ENCODE assay signal across 8 mouse cellular contexts in genomic region chr9:65346476-65347111, GRCm38 (mm10). TPM values are rescaled to one million over a fixed set of nuclear protein-coding genes. Genes with fewer than 3 reads are reported as not detected.
A peak's percentile ranks its signal among the peaks of the same experiment; 100 is the strongest.
DNase-seq lines count a peak whose midpoint lies in the region; ATAC-seq and TF ChIP-seq lines count a peak whose summit lies in the region.

No protein-coding gene starts in this region.

- H3K4me2 ChIP-seq in lung, embryonic 15.5 days, result peak overlapping the region; percentile 77

- intact Hi-C loops in heart, postnatal 25 days (cut with DNase I), result no loop called here

- H3K4me1 ChIP-seq in ES-E14 (ENCODE audit: control insufficient read depth in 2 of 2, insufficient read depth in 2 of 2, low read length in 2 of 2, poor library complexity in 1 of 2), result peaks cover 2 to 4% of the 10 kb centered on the region in 2 experiments; a peak in 1 of 4 replicates
- H3K4me1 ChIP-seq in lung, embryonic 15.5 days, result peaks cover 15% of the 10 kb centered on the region

- H3K4me3 ChIP-seq in ES-E14 (ENCODE audit: insufficient read depth in 1 of 2, low read depth in 1 of 2, low read length in 2 of 2, poor library complexity in 1 of 2, severe bottlenecking in 1 of 2), result peak overlapping the region; percentile 92 to 94
- peak overlapping the region; percentile 95 for H3K4me3 ChIP-seq in lung, embryonic 15.5 days

- peak overlapping the region; percentile 89 for H3K9ac ChIP-seq in ES-E14 (ENCODE audit: insufficient read depth, low read depth, low read length, poor library complexity, severe bottlenecking)
- peak overlapping the region; percentile 98 for H3K9ac ChIP-seq in lung, embryonic 15.5 days

- no peaks in the 10 kb centered on the region for H3K36me3 ChIP-seq in ES-E14 (ENCODE audit: control insufficient read depth, insufficient read depth, low read length, poor library complexity, severe bottlenecking)
- H3K36me3 ChIP-seq in lung, embryonic 15.5 days, result no peaks in the 10 kb centered on the region

- under 1% methylated on average over 72 of the region's 77 CpGs for WGBS in lung, embryonic 15.5 days

- H3K27ac ChIP-seq in ES-E14 (ENCODE audit: insufficient read depth, low read depth, low read length, poor library complexity, severe bottlenecking), result peak overlapping the region; percentile 80
- peak overlapping the region; percentile 97 for H3K27ac ChIP-seq in lung, embryonic 15.5 days

- H3K27me3 ChIP-seq in lung, embryonic 15.5 days, result no peaks in the 10 kb centered on the region

- peak; percentile 76 for ATAC-seq in erythroid progenitor cell, adult 5-6 weeks (replicated peaks; ENCODE audit: low FRiP score, poor library complexity, severe bottlenecking)
- peak; percentile 80 for ATAC-seq in lung, embryonic 15.5 days (ENCODE audit: borderline replicate concordance, extremely low read depth, low FRiP score, low TSS enrichment)
- peak; percentile 49 for ATAC-seq in neutrophil, adult 5-6 weeks (ENCODE audit: extremely low read depth, insufficient number of reproducible peaks, low FRiP score, poor library complexity, severe bottlenecking)

- no peaks in the 10 kb centered on the region for H3K9me3 ChIP-seq in ES-E14 (ENCODE audit: control insufficient read depth, insufficient read depth, low read depth, low read length)
- no peaks in the 10 kb centered on the region for H3K9me3 ChIP-seq in lung, embryonic 15.5 days

- in situ Hi-C loops in ES-E14 (cut with MboI; ENCODE audit: low sequenced_read_pairs in 2 of 2, unreplicated experiment in 2 of 2), result no loop called here

- no peak for DNase-seq in ES-E14 (ENCODE audit: low read depth, low spot score)
- peak; percentile 48 for DNase-seq in c-Kit-negative CD71-positive TER-119-positive erythroid progenitor cells, embryonic 14.5 days (ENCODE audit: low read depth, low spot score)
- DNase-seq in heart, postnatal 25 days (ENCODE audit: low spot score), result peak; percentile 9
- DNase-seq in layer of hippocampus, adult 18-20 months (ENCODE audit: low spot score in 2 of 2), result peak; percentile 33 to 41
- DNase-seq in testis, postnatal 14 days (ENCODE audit: low spot score), result peak; percentile 68

TF ChIP-seq in ES-E14, 5 proteins besides CTCF, POLR2A, EP300 and RAD21:
- TF ChIP-seq CHD2 (IDR thresholded peaks at IDR 0.05; ENCODE audit: low read depth, low read length) (no peak), ZNF384 (IDR thresholded peaks at IDR 0.05; ENCODE audit: low read depth, low read length) (no peak), HCFC1 (IDR thresholded peaks at IDR 0.05; ENCODE audit: borderline replicate concordance, insufficient read depth, low read length) (no peak), MAFK (IDR thresholded peaks at IDR 0.05; ENCODE audit: insufficient read depth, low read depth, low read length) (no peak), ZC3H11A (IDR thresholded peaks at IDR 0.05; ENCODE audit: borderline replicate concordance, low read depth, low read length) (no peak)

RNA-seq across cellular contexts. Expression of gene Pdcd7, which starts 0.7 kb away (rescaled TPM):
- total RNA-seq in ES-E14 (2012; rRNA removed), result 23.7 and 27.5 TPM in 2 replicates
- total RNA-seq in erythroid progenitor cell, adult 5-6 weeks (2015; ENCODE audit: low replicate concordance), result 7.2 and 13.4 TPM in 2 replicates
- total RNA-seq in erythroid progenitor cell, adult 5-6 weeks (2017; ENCODE audit: low replicate concordance), result 8.4 and 13.3 TPM in 2 replicates
- total RNA-seq in heart, postnatal 25 days (2021), result 10 to 100 TPM; 11.5 to 12.6 TPM
- 10 to 100 TPM; 27.5 to 27.8 TPM for total RNA-seq in layer of hippocampus, adult 18-20 months (2021)
- 9.3 and 10.6 TPM in 2 replicates for polyA plus RNA-seq in lung, embryonic 15.5 days (2015; fragmentation: Nextera tagmentation; extraction: Ambion mirVana)
- 38.8 and 39.4 TPM in 2 replicates for total RNA-seq in neutrophil, adult 5-6 weeks (2017)

RNA-seq across cellular contexts. Expression of gene Ubap1l, which starts 14.2 kb away (rescaled TPM):
- 4.5 and 8.5 TPM in 2 replicates for total RNA-seq in ES-E14 (2012; rRNA removed)
- not detected in 2 replicates for total RNA-seq in erythroid progenitor cell, adult 5-6 weeks (2015; ENCODE audit: low replicate concordance)
- total RNA-seq in erythroid progenitor cell, adult 5-6 weeks (2017; ENCODE audit: low replicate concordance), result not detected in 2 replicates
- total RNA-seq in heart, postnatal 25 days (2021), result under 1 TPM; 0.20 to 0.39 TPM
- 1 to 10 TPM; 3.2 to 3.6 TPM for total RNA-seq in layer of hippocampus, adult 18-20 months (2021)
- 0.14 TPM in 1 of 2 replicates, not detected in the other for polyA plus RNA-seq in lung, embryonic 15.5 days (2015; fragmentation: Nextera tagmentation; extraction: Ambion mirVana)
- total RNA-seq in neutrophil, adult 5-6 weeks (2017), result 2.4 TPM in 1 of 2 replicates, not detected in the other

RNA-seq across cellular contexts. Expression of gene Kbtbd13, which starts 44.9 kb away (rescaled TPM):
- 0.71 and 1.1 TPM in 2 replicates for total RNA-seq in ES-E14 (2012; rRNA removed)
- not detected in 2 replicates for total RNA-seq in erythroid progenitor cell, adult 5-6 weeks (2015; ENCODE audit: low replicate concordance)
- total RNA-seq in erythroid progenitor cell, adult 5-6 weeks (2017; ENCODE audit: low replicate concordance), result not detected in 2 replicates
- total RNA-seq in heart, postnatal 25 days (2021), result 1 to 10 TPM; 2.6 to 3.1 TPM
- total RNA-seq in layer of hippocampus, adult 18-20 months (2021), result under 1 TPM; 0.25 TPM
- polyA plus RNA-seq in lung, embryonic 15.5 days (2015; fragmentation: Nextera tagmentation; extraction: Ambion mirVana), result 5.0 and 5.5 TPM in 2 replicates
- not detected in 2 replicates for total RNA-seq in neutrophil, adult 5-6 weeks (2017)

RNA-seq across cellular contexts. Expression of gene Rasl12, which starts 51.7 kb away (rescaled TPM):
- 0.18 and 0.21 TPM in 2 replicates for total RNA-seq in ES-E14 (2012; rRNA removed)
- total RNA-seq in erythroid progenitor cell, adult 5-6 weeks (2015; ENCODE audit: low replicate concordance), result not detected in 2 replicates
- not detected in 2 replicates for total RNA-seq in erythroid progenitor cell, adult 5-6 weeks (2017; ENCODE audit: low replicate concordance)
- total RNA-seq in heart, postnatal 25 days (2021), result 1 to 10 TPM; 6.4 to 8.8 TPM
- total RNA-seq in layer of hippocampus, adult 18-20 months (2021), result 1 to 10 TPM; 2.4 to 2.8 TPM
- polyA plus RNA-seq in lung, embryonic 15.5 days (2015; fragmentation: Nextera tagmentation; extraction: Ambion mirVana), result 49.9 and 52.6 TPM in 2 replicates
- not detected in 2 replicates for total RNA-seq in neutrophil, adult 5-6 weeks (2017)

RNA-seq across cellular contexts. Expression of gene Clpx, which starts 52.5 kb away (rescaled TPM):
- total RNA-seq in ES-E14 (2012; rRNA removed), result 17.3 and 24.1 TPM in 2 replicates
- total RNA-seq in erythroid progenitor cell, adult 5-6 weeks (2015; ENCODE audit: low replicate concordance), result 20.1 and 20.2 TPM in 2 replicates
- 30.4 and 56.9 TPM in 2 replicates for total RNA-seq in erythroid progenitor cell, adult 5-6 weeks (2017; ENCODE audit: low replicate concordance)
- total RNA-seq in heart, postnatal 25 days (2021), result 100 to 1,000 TPM; 101 to 106 TPM
- total RNA-seq in layer of hippocampus, adult 18-20 months (2021), result 10 to 100 TPM; 28.7 to 29.6 TPM
- polyA plus RNA-seq in lung, embryonic 15.5 days (2015; fragmentation: Nextera tagmentation; extraction: Ambion mirVana), result 47.2 and 50.0 TPM in 2 replicates
- 42.4 and 50.0 TPM in 2 replicates for total RNA-seq in neutrophil, adult 5-6 weeks (2017)
